Mouse (Mus musculus) hindbrain, embryonic 14.5 days (tissue): ENCODE data around the gene Tmtc2. TPM values are rescaled to one million over a fixed set of nuclear protein-coding genes. Genes with fewer than 3 reads are reported as not detected.

Experiments used
- ATAC-seq: fragments of 200-750 bp; cut with Nextera tagmentation; 2 replicates; pipeline ENCODE4 v1.8.0; 2017; ENCODE audit warnings: moderate number of reproducible peaks, mild to moderate bottlenecking, moderate TSS enrichment, moderate library complexity; ENCODE audit not compliant: low FRiP score
- DNase-seq: peaks from one replicate; pipeline ENCODE4 v3.0.0-alpha.2; 2015; ENCODE audit warnings: low spot score
- H3K27ac ChIP-seq: fragments of 300-500 bp; sonication (generic); 2 replicates; pipeline ENCODE4 v1.5.1; 2014; ENCODE audit warnings: mild to moderate bottlenecking, moderate library complexity
- H3K27me3 ChIP-seq: fragments of 300-500 bp; sonication (generic); 2 replicates; pipeline ENCODE4 v1.6.1; 2014; ENCODE audit warnings: mild to moderate bottlenecking, low read length, mixed read lengths; ENCODE audit not compliant: control insufficient read depth, insufficient read depth
- H3K36me3 ChIP-seq: fragments of 300-500 bp; sonication (generic); replicated peaks from 2 replicates; pipeline ENCODE4 v1.6.1; 2014; ENCODE audit not compliant: control insufficient read depth, insufficient read depth
- H3K4me1 ChIP-seq: fragments of 300-500 bp; sonication (generic); replicated peaks from 2 replicates; pipeline ENCODE4 v1.6.1; 2014; ENCODE audit warnings: antibody characterized with exemption, low read length, mixed read lengths; ENCODE audit not compliant: control insufficient read depth, insufficient read depth
- H3K4me2 ChIP-seq: fragments of 300-500 bp; sonication (generic); replicated peaks from 2 replicates; pipeline ENCODE4 v1.6.1; 2014; ENCODE audit warnings: mild to moderate bottlenecking, moderate library complexity
- H3K4me3 ChIP-seq: fragments of 300-500 bp; sonication (generic); replicated peaks from 2 replicates; pipeline ENCODE4 v1.5.1; 2014; ENCODE audit warnings: mild to moderate bottlenecking, low read length
- H3K9ac ChIP-seq: fragments of 300-500 bp; sonication (generic); 2 replicates; pipeline ENCODE4 v1.6.1; 2014
- H3K9me3 ChIP-seq: fragments of 300-500 bp; sonication (generic); 2 replicates; pipeline ENCODE4 v1.6.1; 2016; ENCODE audit warnings: low read length; ENCODE audit not compliant: control insufficient read depth
- WGBS: fragments of 180-500 bp; shearing (Covaris S2); extraction: QIAGEN DNeasy Blood & Tissue Kit; methylation state at CpG from one replicate; pipeline ENCODE4 v1.1.7; 2014; 5-methylcytosine and 5-hydroxymethylcytosine counted together
- polyA plus RNA-seq: library from polyadenylated mRNA; unstranded; fragments of >200 nt; fragmentation: Nextera tagmentation; extraction: Ambion mirVana; gene quantifications from 2 replicates; pipeline ENCODE4 v1.2.1, GENCODE M21; 2014

The Tmtc2 gene
- polyA plus RNA-seq, 1 experiment from 2014 or later: 7.3 TPM

DNA sequence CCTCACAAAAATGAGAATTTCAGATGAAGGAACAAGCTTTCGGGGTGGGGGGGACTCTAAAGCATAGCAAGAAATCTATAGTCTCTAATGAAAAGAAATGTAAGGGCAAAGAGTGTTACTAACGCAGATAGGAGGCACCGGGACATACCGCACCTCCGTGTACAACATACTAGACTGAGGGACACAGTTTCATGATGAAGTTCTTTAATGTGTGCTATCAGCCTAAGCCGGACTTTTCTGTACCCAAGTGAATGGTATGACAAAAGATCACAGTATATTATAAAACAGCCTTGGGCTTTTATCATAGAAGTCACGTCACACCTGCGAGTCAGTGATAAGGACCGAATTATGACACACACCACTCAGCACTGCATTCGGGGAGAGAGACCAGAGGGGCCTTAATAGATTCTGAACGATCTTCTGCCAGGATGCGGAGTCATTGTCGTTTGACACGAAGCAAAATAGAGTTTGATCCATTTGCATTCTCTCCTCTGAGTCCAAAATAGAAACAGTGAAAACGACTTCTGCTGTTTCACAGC, 156.3 kb downstream of the Tmtc2 start:
- Histone ChIP-seq H3K4me2 (no peak overlapping the region), H3K4me1 (no peaks in the 10 kb centered on the region), H3K27me3 (no peaks in the 10 kb centered on the region), H3K4me3 (no peak overlapping the region), H3K27ac (no peak overlapping the region), H3K9ac (no peak overlapping the region), H3K36me3 (peaks cover 8% of the 10 kb centered on the region), H3K9me3 (0 out of 2 replicates have a peak, but pooled peaks cover 3% of the 10 kb centered on the region)
- no peak for DNase-seq
- ATAC-seq: no peak; the same call in 1 of the 2 replicates
- WGBS: 73% methylated on average over 15 of the region's 15 CpGs

DNA sequence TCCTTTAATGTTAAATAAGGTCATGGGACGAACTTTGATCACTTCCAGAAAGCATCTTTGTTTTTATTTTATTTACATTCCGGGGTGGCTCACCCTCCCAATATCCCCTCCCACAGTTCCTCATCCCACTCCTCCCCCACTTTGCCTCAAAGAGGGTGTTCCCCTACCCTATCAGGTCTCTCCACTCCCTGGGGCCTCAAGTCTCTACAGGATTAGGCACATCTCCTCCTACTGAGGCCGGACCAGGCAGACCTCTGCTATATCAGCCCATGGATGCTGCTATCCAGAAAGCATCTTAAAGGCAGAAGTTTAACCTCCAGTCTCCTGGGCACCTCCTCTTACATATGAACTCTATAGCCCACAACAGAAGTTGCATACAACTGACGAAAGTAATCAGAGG, 157.7 kb downstream of the Tmtc2 start:
- no peak for ATAC-seq
- Histone ChIP-seq H3K4me1 (no peaks in the 10 kb centered on the region), H3K36me3 (peaks cover 12% of the 10 kb centered on the region), H3K4me2 (no peak overlapping the region), H3K9me3 (0 out of 2 replicates have a peak, but pooled peaks cover 3% of the 10 kb centered on the region), H3K9ac (no peak overlapping the region), H3K27me3 (no peaks in the 10 kb centered on the region), H3K4me3 (no peak overlapping the region), H3K27ac (no peak overlapping the region)
- WGBS: 85% methylated on average over 4 of the region's 4 CpGs
- DNase-seq: no peak

DNA sequence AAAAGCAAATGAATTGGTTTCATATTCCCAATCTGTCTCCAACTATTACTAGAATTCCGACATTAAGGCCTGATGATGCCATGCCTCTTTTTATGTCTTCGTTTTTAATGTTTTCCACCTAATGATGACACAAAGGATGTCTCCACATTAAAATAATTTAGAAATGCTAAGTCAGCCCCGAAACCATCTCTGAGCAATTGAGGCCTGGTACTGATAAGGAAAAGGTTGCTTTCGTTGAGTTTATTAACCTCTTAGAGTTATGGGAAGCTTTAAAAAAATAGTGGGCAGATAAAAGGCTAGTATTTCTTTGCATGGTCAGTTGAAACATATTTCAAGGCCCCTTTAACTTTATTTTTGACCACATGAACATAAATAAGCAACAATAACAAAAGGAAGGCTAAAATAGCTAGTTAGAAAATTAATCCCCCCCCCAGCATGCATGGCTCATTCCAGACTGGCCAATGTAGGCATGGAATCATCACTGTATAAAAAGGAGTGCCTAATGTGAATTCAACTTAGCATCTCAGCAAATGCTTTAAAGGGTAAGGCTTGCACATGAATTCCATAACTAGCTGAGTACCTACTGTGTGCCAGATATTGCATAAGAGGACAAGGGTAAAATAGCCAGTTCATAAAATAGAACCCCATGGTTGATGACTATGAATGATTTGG, 168.3 kb downstream of the Tmtc2 start:
- 93% methylated on average over 4 of the region's 4 CpGs for WGBS
- H3K27me3 ChIP-seq: no peaks in the 10 kb centered on the region
- DNase-seq (no peak), ATAC-seq (no peak)
- H3K27ac ChIP-seq: no peak overlapping the region
- no peak overlapping the region for H3K4me3 ChIP-seq
- no peaks in the 10 kb centered on the region for H3K9me3 ChIP-seq
- peaks cover 13% of the 10 kb centered on the region; the same call in 1 of the 2 replicates for H3K4me1 ChIP-seq
- H3K36me3 ChIP-seq: no peaks in the 10 kb centered on the region
- no peak overlapping the region for H3K4me2 ChIP-seq
- H3K9ac ChIP-seq: no peak overlapping the region

DNA sequence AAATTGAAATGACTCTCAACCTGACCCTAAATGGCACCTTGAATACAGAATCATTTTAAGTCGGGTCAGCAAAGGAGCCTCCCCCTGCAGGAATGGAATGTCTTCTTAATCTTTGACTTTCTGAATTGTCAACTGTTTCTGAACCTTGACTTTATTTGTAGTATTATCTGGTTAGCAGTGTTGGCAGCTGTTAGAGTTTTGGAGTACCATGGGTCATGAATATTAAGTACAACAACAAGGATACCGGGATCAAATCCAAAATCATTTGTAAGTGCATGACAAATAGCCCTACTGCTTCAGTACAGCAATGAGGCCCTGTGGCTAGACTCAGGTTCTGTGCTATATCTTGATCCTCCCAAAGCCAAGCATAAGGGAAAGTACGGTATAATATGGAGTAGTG, 170.3 kb downstream of the Tmtc2 start:
- Histone ChIP-seq H3K27ac (no peak overlapping the region), H3K9me3 (no peaks in the 10 kb centered on the region), H3K36me3 (no peaks in the 10 kb centered on the region), H3K4me2 (no peak overlapping the region), H3K27me3 (no peaks in the 10 kb centered on the region), H3K9ac (no peak overlapping the region), H3K4me1 (peaks cover 13% of the 10 kb centered on the region; the same call in 1 of the 2 replicates), H3K4me3 (no peak overlapping the region)
- ATAC-seq (no peak), DNase-seq (no peak)
- WGBS: 73% methylated on average over 3 of the region's 3 CpGs

DNA sequence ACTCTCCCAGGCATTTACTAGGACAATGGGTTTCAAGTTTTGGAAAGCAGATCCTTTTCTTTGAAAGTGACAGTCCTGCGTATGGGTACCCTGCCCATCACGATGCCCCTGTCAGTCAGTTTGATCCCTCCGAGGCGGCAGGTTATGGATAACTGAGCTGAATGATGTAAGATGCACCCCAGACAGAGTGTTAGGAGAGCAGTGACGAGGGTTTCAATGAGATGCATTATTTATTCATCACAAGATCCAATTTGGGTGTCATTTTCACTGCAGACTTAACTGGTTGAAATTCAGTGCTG, 171.8 kb downstream of the Tmtc2 start:
- Histone ChIP-seq H3K9ac (peak overlapping the region; percentile 10; the same call in 1 of the 2 replicates), H3K27me3 (no peaks in the 10 kb centered on the region), H3K4me2 (peak overlapping the region; percentile 30), H3K4me3 (no peak overlapping the region), H3K4me1 (peaks cover 13% of the 10 kb centered on the region; the same call in 1 of the 2 replicates), H3K9me3 (no peaks in the 10 kb centered on the region), H3K27ac (peak overlapping the region; percentile 44), H3K36me3 (no peaks in the 10 kb centered on the region)
- DNase-seq: no peak
- WGBS: 25% methylated on average over 5 of the region's 5 CpGs
- ATAC-seq: no peak

DNA sequence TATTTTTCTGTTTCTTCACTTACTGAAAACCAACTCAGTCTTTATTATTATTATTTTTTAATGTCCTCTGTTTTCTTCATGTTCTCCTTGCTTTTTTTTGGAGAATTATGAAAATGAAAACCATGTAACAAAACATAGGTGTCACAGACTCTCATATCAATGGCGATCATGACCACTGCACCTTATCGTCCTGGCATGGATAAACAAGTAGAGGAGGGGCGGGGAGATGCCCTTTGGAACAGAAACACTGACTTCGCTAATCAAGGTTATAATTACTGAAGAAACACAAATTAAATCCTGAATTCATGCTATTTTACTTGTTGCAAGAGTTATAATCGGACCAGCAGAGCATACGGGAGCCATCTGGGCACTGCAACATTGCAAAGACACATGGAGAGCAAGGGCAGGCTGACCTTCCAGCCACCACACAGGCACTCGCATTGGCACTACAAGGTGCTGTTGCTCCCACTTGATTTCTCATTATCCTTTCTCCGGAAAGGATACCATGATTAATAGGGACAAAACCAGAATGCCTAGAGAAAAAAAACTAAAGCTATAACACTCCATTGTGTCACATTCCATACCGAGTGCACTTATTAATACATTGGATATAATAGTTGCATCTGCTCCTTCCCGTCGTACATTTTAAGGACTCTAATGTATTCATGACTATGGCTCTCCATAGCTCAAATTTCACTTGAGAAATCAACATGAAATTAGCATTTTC, 172.3 kb downstream of the Tmtc2 start:
- DNase-seq: no peak
- H3K4me1 ChIP-seq: peaks cover 13% of the 10 kb centered on the region; the same call in 1 of the 2 replicates
- H3K9me3 ChIP-seq: no peaks in the 10 kb centered on the region
- H3K9ac ChIP-seq: peak overlapping the region; percentile 10; the same call in 1 of the 2 replicates
- no peaks in the 10 kb centered on the region for H3K27me3 ChIP-seq
- ATAC-seq: 0 out of 2 replicates have a peak, but pooled peaks have one; percentile 49
- H3K4me3 ChIP-seq: no peak overlapping the region
- peak overlapping the region; percentile 44 for H3K27ac ChIP-seq
- 55% methylated on average over 11 of the region's 11 CpGs for WGBS
- H3K4me2 ChIP-seq: peak overlapping the region; percentile 30
- H3K36me3 ChIP-seq: no peaks in the 10 kb centered on the region

DNA sequence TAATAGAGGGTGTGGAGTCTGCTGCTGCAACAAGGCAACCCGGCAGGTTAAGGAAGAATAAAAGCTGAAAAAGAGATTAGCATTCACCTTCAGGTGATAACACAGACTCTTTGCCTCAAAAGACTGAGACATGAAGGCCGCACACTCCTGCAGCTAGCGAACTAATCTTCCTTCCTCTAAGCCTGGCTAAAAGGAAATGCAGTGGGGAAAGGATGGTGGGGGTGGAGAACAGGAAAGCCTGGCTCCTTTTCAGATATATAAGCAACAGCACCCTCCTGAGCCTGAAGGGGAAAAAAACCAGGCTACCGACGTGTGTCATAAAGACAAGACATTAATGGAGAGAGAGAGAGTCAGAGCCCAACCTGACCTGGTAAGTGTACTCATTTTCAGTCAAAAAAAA, 174.9 kb downstream of the Tmtc2 start:
- H3K27me3 ChIP-seq: no peaks in the 10 kb centered on the region
- no peak for ATAC-seq
- no peak overlapping the region for H3K9ac ChIP-seq

DNA sequence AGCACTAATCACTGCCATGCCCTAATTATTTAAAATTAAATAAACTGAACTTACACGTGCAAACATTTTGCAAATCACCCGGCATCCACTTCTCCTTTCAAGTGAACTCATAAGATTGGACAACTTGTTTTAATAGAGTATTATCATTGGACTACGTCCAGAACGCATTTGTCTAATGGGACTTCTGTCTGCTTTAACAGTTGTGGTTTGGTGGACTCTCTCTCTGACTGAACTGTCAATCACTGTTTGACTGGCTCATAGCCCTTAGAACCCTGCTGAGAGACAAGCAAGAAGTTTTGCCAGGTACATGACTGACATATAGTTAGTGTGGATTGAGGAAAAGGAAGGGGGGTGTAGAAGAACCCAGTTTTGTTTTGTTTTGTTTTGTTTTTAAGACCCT, 190.2 kb downstream of the Tmtc2 start:
- no peaks in the 10 kb centered on the region for H3K36me3 ChIP-seq
- no peaks in the 10 kb centered on the region for H3K9me3 ChIP-seq
- H3K9ac ChIP-seq: no peak overlapping the region
- DNase-seq (no peak), ATAC-seq (no peak)
- H3K27me3 ChIP-seq: no peaks in the 10 kb centered on the region
- WGBS: 71% methylated on average over 4 of the region's 4 CpGs
- H3K4me3 ChIP-seq: no peak overlapping the region
- H3K27ac ChIP-seq: no peak overlapping the region
- H3K4me2 ChIP-seq: no peak overlapping the region
- peaks cover 8% of the 10 kb centered on the region; the same call in 1 of the 2 replicates for H3K4me1 ChIP-seq

More for the DNA sequence above, 174.9 kb downstream of the Tmtc2 start:
- peaks cover 13% of the 10 kb centered on the region; the same call in 1 of the 2 replicates for H3K4me1 ChIP-seq
- H3K36me3 ChIP-seq: no peaks in the 10 kb centered on the region
- H3K4me3 ChIP-seq: no peak overlapping the region
- peaks cover 3% of the 10 kb centered on the region; the same call in 1 of the 2 replicates for H3K9me3 ChIP-seq
- WGBS: 58% methylated on average over 5 of the region's 5 CpGs
- DNase-seq: no peak
- no peak overlapping the region for H3K27ac ChIP-seq
- no peak overlapping the region for H3K4me2 ChIP-seq

DNA sequence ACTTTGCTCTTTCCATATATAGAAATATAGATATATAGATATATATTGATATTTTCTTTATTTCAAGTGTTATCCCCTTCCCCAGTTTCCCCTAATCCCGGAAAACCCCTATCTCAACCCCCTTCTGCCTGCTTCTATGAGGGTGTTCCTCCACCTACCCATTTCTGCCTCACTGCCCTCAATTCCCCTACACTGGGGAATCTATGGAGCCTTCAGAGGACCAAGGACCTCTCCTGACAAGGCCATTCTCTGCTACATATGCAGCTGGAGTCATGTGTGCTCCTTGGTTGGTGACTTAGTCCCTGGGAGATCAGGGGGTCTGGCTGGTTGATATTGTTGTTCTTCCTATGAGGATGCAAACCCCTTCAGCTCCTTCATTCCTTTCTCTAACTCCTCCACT, 192.5 kb downstream of the Tmtc2 start:
- ATAC-seq: no peak

More for the DNA sequence above, 192.5 kb downstream of the Tmtc2 start:
- Histone ChIP-seq H3K9me3 (no peaks in the 10 kb centered on the region), H3K4me2 (no peak overlapping the region), H3K36me3 (no peaks in the 10 kb centered on the region), H3K27ac (no peak overlapping the region), H3K4me3 (no peak overlapping the region), H3K9ac (no peak overlapping the region), H3K27me3 (no peaks in the 10 kb centered on the region), H3K4me1 (peaks cover 8% of the 10 kb centered on the region; the same call in 1 of the 2 replicates)
- WGBS: 91% methylated on average over 1 of the region's 1 CpGs
- no peak for DNase-seq
